Mouse (Mus musculus): ENCODE results near the gene Vipr1. TPM values are rescaled to one million over a fixed set of nuclear protein-coding genes. Genes with fewer than 3 reads are reported as not detected.
"Not testable (repeated sequence)": the region's sequence is repeated elsewhere in the genome, so short reads cannot be mapped to it uniquely, and the experiment has no call there.

Gene Vipr1
- total RNA-seq (2021) = 10 to 100 TPM; 22.1 to 35.8 TPM
- long read RNA-seq, experiment 1, partial matches to known transcripts = 0 of 3 reads
- long read RNA-seq, experiment 1, other reads (novel, unspliced or antisense) = 3 of 3 reads
- long read RNA-seq, experiment 2, partial matches to known transcripts = 1 of 4 reads
- long read RNA-seq, experiment 2, other reads (novel, unspliced or antisense) = 3 of 4 reads

- peak; percentile 85 to 91 for DNase-seq (ENCODE audit: low spot score in 2 of 2)
These were observed at the start of gene Vipr1 for GRCm38 (mm10) chr9:121642401-121643181. TSS of gene Vipr1 (plus strand) at chr9:121642716.

DNA sequence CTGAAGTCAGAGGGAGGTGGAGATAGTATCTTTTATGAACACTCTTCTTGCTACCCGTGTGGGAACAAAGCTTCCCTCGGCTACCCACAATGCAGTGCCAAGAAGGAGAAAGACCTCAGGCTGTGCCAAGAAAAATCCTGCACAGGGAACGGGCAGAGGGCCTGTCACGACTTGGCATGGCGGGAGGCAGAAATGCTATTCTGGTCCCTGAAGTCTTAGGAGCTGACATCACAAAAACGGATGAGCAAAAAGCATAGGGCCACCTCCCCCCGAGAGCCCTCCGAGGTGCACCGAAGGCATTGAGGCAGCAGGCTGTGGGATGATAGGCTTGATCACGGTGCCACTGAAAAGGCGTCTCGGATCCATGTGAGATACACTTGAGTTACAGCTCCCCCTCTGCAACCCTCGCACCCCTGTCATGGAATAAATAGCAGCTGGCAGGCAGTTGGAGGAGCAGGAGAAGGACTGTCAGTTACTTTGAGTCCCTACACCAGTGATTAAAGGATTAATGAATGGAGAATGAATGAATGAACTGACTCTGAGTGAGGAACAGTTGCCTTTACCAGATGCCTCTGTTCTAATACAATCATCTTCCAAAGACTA lies 49.5 kb upstream of the Vipr1 start:
- DNase-seq (ENCODE audit: low spot score in 2 of 2) = peak; percentile 24 to 56

- DNase-seq (ENCODE audit: low spot score in 2 of 2) = not testable (repeated sequence)
These were observed 48.7 kb upstream of the Vipr1 start for GRCm38 (mm10) chr9:121593768-121594167.

GRCm38 (mm10) chr9:121594771-121595170 lies 47.7 kb upstream of the Vipr1 start:
- DNase-seq (ENCODE audit: low spot score in 2 of 2) = no peak

DNA sequence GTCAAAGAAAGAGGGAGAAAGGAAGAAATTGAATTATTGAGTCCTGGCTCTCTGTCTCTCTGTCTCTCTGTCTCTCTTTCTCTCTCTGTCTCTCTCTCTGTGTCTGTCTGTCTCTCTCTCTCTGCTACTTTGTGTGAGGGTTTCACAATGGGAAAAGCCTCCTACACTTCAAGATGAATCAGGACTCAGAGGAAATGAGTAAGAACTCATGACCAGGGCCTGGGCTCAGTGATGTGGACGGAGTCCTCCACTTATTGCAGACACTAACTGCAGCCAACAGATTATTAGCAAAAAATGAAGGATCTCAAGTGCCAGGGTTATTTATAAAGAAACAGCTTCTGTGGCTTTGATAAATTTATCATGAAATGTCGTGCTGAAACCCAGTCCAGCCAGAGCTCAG lies 44.4 kb upstream of the Vipr1 start:
- no peak for DNase-seq (ENCODE audit: low spot score in 2 of 2)

GRCm38 (mm10) chr9:121599551-121599950 lies 43.0 kb upstream of the Vipr1 start:
- DNase-seq (ENCODE audit: low spot score in 2 of 2) = peak; percentile 13 to 34

GRCm38 (mm10) chr9:121600201-121600860 lies 42.2 kb upstream of the Vipr1 start:
- peak; percentile 65 to 69 for DNase-seq (ENCODE audit: low spot score in 2 of 2)

DNA sequence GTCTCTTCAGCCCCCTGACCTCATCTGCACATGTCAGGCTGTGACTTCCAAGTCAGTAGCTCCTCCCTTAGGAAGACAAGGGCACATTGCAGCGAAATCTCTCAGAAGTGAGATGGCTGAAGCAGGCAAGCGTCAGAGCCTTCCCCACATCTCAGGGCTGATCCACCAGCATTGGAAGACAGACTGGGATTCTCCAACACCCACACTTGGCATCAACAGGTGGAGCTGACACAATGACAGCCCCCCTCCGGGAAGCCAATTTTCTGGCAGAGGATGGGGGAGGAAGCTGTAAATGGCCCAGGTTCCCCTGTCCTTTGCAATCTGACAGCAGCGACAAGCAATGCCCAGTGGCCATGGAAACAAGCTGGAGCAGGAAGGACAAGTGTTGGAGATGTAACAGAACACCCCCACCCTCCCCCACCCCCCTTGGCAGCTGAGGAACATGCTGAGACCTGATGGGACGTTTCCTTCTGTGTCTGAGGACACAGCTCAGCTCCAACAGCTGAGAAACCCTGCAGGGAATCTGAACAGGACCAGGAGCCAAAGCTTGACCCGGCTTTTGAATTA lies 41.6 kb upstream of the Vipr1 start:
- peak; percentile 58 to 59 for DNase-seq (ENCODE audit: low spot score in 2 of 2)

GRCm38 (mm10) chr9:121602381-121602780 lies 40.1 kb upstream of the Vipr1 start:
- no peak for DNase-seq (ENCODE audit: low spot score in 2 of 2)

GRCm38 (mm10) chr9:121605414-121606278 lies 36.9 kb upstream of the Vipr1 start:
- peak; percentile 76 to 86 for DNase-seq (ENCODE audit: low spot score in 2 of 2)

DNA sequence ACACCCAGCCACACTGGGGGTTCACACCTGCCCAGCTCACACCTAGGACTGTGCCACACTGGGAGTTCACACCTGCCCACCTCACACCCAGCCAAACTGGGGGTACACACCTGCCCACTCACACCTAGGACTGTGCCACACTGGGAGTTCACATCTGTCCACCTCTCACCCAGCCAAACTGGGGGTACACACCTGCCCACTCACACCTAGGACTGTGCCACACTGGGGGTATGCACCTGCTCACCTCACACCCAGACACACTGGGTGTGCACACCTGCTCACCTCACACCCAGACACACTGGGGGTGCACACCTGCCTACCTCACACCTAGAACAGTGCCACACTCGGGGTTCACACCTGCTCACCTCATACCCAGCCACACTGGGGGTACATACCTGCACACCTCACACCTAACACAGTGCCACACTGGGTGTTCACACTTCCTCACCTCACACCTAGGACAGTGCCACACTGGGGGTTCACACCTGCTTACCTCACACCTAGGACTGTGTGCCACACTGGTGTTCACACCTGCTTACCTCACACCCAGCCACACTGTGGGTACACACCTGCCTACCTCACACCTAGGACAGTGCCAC lies 35.9 kb upstream of the Vipr1 start:
- DNase-seq (ENCODE audit: low spot score in 2 of 2) = no peak

- no peak for DNase-seq (ENCODE audit: low spot score in 2 of 2)
These were observed 33.1 kb upstream of the Vipr1 start for GRCm38 (mm10) chr9:121609381-121609780.

- DNase-seq (ENCODE audit: low spot score in 2 of 2) = no peak
These were observed 29.3 kb upstream of the Vipr1 start for GRCm38 (mm10) chr9:121613192-121613591.

GRCm38 (mm10) chr9:121614241-121614757 lies 28.2 kb upstream of the Vipr1 start:
- DNase-seq (ENCODE audit: low spot score in 2 of 2) = no peak

- DNase-seq (ENCODE audit: low spot score in 2 of 2) = no peak
These were observed 26.0 kb upstream of the Vipr1 start for GRCm38 (mm10) chr9:121616471-121616870.

GRCm38 (mm10) chr9:121619441-121619840 lies 23.1 kb upstream of the Vipr1 start:
- no peak for DNase-seq (ENCODE audit: low spot score in 2 of 2)

- DNase-seq (ENCODE audit: low spot score in 2 of 2) = no peak
These were observed 19.3 kb upstream of the Vipr1 start for GRCm38 (mm10) chr9:121623235-121623634.

- no peak for DNase-seq (ENCODE audit: low spot score in 2 of 2)
These were observed 17.6 kb upstream of the Vipr1 start for GRCm38 (mm10) chr9:121624920-121625319.

- DNase-seq (ENCODE audit: low spot score in 2 of 2) = no peak
These were observed 11.9 kb upstream of the Vipr1 start for GRCm38 (mm10) chr9:121630627-121631026.

DNA sequence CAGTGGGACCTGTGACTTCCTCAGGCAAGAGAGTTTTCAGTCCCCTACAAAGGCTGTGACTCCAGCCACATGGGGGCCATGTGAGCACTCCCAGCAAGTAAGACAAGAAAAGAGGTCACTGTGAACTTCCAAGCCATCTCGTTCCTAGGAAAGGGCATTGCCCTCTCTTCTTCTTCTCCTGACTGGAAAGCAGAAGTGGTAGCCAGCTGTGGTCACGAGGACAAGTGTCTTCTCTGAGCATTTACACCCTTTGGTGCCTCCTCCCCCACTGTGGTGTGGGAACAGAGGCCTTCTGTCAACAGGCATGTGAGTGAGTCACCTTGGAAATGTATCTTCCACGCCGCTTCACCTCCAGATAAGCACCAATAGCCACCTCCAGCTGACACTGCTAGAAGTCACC lies 10.6 kb upstream of the Vipr1 start:
- no peak for DNase-seq (ENCODE audit: low spot score in 2 of 2)
